Mouse (Mus musculus): ENCODE data around the gene Tspan31. TPM values are rescaled to one million over a fixed set of nuclear protein-coding genes. Genes with fewer than 3 reads are reported as not detected.
"Not testable (repeated sequence)": the region's sequence is repeated elsewhere in the genome, so short reads cannot be mapped to it uniquely, and the experiment has no call there.

Gene Tspan31
- total RNA-seq, 2 experiments from 2014 or later = 21.6 to 29.9 TPM

DNA sequence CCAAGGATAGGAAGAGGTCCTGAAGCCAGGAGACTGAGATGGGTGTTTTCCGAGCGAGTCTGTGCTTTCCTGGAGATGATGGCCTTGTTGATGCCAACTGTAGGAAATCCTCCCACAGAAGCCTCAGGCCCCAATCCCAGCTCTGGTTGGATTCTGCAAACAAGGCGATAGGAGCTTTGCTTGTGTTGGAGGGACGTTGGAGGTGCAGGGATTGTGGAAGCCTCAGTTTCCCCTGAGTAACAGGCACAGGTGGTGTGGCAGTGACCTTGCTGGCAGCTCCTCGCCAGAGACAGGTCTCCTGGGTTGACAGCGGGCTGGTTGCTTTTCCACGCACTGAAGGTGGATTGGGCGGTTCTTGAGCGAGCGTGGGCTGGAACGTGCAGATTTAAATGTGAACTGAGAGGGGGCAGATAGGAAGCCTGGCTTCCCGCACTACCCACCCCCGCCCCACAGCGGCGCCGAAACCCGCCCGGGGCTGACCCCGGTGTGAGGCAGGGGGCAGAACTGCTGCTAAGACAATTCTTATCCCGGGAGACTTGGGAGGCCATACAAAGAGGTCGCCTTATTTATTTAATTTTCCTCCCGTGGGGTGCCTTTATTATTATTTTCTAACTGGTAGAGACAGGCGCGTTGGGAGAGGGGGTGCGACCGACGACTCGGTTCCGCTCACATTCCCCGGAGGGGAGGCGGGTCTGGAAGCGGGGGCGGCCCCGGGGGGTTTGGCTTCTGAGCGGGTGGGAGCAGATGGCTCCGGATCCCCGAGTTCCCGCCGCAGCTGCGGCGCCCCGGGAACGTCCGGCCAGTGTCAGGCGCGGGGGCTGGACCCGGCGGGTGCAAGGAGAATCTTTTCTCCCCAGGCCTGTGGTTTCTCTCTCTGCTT is 11.1 kb upstream of the Tspan31 start:
- peak overlapping the region; percentile 71 for H3K4me3 ChIP-seq
- peak; percentile 65 for DNase-seq
- H3K27ac ChIP-seq = peak overlapping the region; percentile 58
- TF ChIP-seq CTCF (IDR thresholded peaks at IDR 0.05) = no peak
- intact Hi-C loops (cut with DNase I) = no loop called here

DNA sequence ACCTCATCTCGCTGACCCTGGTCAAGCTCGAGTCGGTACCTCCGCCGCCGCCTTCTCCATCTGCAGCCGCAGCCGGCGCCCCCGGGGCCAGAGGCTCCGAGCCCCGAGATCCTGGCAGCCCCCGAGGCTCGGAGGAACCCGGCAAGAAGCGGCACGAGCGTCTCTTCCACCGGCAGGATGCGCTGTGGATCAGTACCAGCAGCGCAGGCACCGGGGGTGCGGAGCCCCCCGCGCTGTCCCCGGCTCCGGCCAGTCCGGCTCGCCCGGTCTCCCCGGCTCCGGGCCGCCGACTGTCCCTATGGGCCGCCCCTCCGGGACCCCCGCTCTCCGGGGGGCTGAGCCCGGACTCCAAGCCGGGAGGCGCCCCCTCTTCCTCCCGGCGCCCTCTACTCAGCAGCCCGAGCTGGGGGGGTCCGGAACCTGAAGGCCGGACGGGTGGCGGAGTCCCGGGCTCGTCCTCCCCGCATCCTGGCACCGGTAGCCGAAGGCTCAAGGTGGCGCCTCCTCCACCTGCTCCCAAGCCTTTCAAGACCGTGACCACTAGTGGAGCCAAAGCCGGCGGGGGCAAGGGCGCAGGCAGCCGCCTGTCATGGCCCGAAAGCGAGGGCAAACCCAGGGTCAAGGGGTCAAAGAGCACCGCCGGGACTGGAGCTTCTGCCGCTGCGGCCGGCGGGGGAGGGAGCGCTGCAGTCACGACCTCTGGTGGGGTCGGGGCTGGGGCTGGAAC is 9.8 kb upstream of the Tspan31 start:
- peak overlapping the region; percentile 71 for H3K4me3 ChIP-seq
- peak overlapping the region; percentile 58 for H3K27ac ChIP-seq
- TF ChIP-seq CTCF (IDR thresholded peaks at IDR 0.05) = peak; percentile 46
- no peak for DNase-seq
- intact Hi-C loops (cut with DNase I) = loop anchor here (10.0 kb wide), 1 partner anchor 595 kb away; no protein-coding TSS in a partner anchor

GRCm38 (mm10) chr10:127078677-127079575 is 8.9 kb upstream of the Tspan31 start:
- intact Hi-C loops (cut with DNase I) = loop anchor here (10.0 kb wide), 1 partner anchor 596 kb away; no protein-coding TSS in a partner anchor
- TF ChIP-seq CTCF (IDR thresholded peaks at IDR 0.05) = no peak
- peak overlapping the region; percentile 71 for H3K4me3 ChIP-seq
- peak overlapping the region; percentile 58 for H3K27ac ChIP-seq
- DNase-seq = no peak

GRCm38 (mm10) chr10:127078001-127078676 is 8.1 kb upstream of the Tspan31 start:
- TF ChIP-seq CTCF (IDR thresholded peaks at IDR 0.05) = no peak
- no peak for DNase-seq
- Histone ChIP-seq H3K4me3 (peak overlapping the region; percentile 71), H3K27ac (peak overlapping the region; percentile 41; the same call in 1 of the 2 replicates)
- intact Hi-C loops (cut with DNase I) = loop anchor here (10.0 kb wide), 1 partner anchor 597 kb away; no protein-coding TSS in a partner anchor

- Histone ChIP-seq H3K4me3 (no peak overlapping the region), H3K27ac (no peak overlapping the region)
- no peak for TF ChIP-seq CTCF (IDR thresholded peaks at IDR 0.05)
- DNase-seq = no peak
- intact Hi-C loops (cut with DNase I) = loop anchor here (10.0 kb wide), 1 partner anchor 597 kb away; no protein-coding TSS in a partner anchor
Observed at GRCm38 (mm10) chr10:127077515-127077914, 7.5 kb upstream of the Tspan31 start.

- DNase-seq = peak; percentile 15
- H3K27ac ChIP-seq = no peak overlapping the region
- H3K4me3 ChIP-seq = no peak overlapping the region
- intact Hi-C loops (cut with DNase I) = loop anchor here (10.0 kb wide), 1 partner anchor 599 kb away; no protein-coding TSS in a partner anchor
- TF ChIP-seq CTCF (IDR thresholded peaks at IDR 0.05) = no peak
Observed at GRCm38 (mm10) chr10:127076082-127076481, 6.0 kb upstream of the Tspan31 start.

- no peak overlapping the region for H3K27ac ChIP-seq
- no peak overlapping the region for H3K4me3 ChIP-seq
- peak; percentile 10 for DNase-seq
- intact Hi-C loops (cut with DNase I) = loop anchor here (10.0 kb wide), 1 partner anchor 599 kb away; no protein-coding TSS in a partner anchor
- no peak for TF ChIP-seq CTCF (IDR thresholded peaks at IDR 0.05)
Observed at GRCm38 (mm10) chr10:127075651-127076050, 5.6 kb upstream of the Tspan31 start.

GRCm38 (mm10) chr10:127075080-127075479 is 5.0 kb upstream of the Tspan31 start, which contains the start of gene Agap2:
Gene Agap2 (plus strand): TSS chr10:127075284.
- Histone ChIP-seq H3K27ac (no peak within 1 kb of the TSS), H3K4me3 (no peak within 1 kb of the TSS)
- intact Hi-C loops (cut with DNase I) = loop anchor here (10.0 kb wide), 1 partner anchor 600 kb away; no protein-coding TSS in a partner anchor
- no peak for TF ChIP-seq CTCF (IDR thresholded peaks at IDR 0.05)
- no peak for DNase-seq

DNA sequence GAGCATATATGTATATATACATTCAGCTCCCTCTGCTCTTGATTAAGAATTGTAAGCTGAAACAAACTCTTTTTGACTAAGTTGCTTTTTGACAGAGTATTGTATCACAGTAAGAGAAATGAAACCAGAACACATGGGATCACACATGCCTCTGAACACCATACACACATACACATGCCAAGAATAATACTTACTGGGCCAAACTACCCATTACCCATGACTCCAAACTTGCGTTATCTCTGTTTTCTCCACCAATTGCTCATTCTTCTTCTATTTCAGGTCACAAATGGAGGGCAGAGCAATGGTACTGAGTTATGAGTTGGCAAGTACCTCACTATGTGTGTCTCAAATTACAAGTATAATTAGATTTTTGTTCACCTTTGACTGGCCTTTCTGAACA is 3.9 kb upstream of the Tspan31 start:
- no peak overlapping the region for H3K4me3 ChIP-seq
- no peak for DNase-seq
- no peak overlapping the region for H3K27ac ChIP-seq
- intact Hi-C loops (cut with DNase I) = loop anchor here (10.0 kb wide), 1 partner anchor 601 kb away; no protein-coding TSS in a partner anchor
- no peak for TF ChIP-seq CTCF (IDR thresholded peaks at IDR 0.05)

DNA sequence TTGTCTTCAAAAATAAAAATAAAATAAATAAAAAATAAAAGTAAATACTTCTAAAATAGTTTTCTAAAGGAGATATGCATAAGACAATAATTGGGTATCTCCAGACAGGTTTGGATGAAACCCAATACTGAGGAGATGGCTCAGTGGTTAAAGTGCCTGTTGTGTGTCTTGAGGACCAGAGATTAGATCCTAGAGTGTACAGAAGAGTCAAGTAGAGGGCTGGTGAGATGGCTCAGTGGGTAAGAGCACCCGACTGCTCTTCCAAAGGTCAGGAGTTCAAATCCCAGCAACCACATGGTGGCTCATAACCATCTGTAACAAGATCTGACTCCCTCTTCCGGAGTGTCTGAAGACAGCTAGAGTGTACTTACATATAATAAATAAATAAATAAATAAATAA is 2.9 kb upstream of the Tspan31 start:
- not testable (repeated sequence) for H3K4me3 ChIP-seq, H3K27ac ChIP-seq, DNase-seq
- intact Hi-C loops (cut with DNase I) = loop anchor here (10.0 kb wide), 1 partner anchor 602 kb away; no protein-coding TSS in a partner anchor

DNA sequence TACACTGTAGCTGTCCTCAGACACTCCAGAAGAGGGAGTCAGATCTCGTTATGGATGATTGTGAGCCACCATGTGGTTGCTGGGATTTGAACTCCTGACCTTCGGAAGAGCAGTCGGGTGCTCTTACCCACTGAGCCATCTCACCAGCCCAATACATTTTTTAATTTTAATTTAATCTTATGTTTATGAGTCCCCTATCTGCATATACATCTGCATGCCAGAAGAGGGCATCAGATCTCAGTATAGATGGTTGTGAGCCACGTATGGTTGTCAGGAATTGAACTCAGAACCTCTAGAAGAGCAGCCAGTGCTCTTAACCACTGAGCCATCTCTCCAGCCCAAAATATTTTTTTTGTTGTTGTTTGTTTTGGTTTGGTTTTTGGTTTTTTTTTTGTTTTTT is 2.2 kb upstream of the Tspan31 start:
- not testable (repeated sequence) for H3K4me3 ChIP-seq, H3K27ac ChIP-seq, DNase-seq
- intact Hi-C loops (cut with DNase I) = loop anchor here (10.0 kb wide), 1 partner anchor 603 kb away; no protein-coding TSS in a partner anchor

Data from gastrocnemius, adult 2 months (tissue).